Mouse (Mus musculus) embryonic facial prominence, embryonic 12.5 days (tissue): ENCODE measurements around the gene Sod3. TPM values are rescaled to one million over a fixed set of nuclear protein-coding genes. Genes with fewer than 3 reads are reported as not detected.

Experiments
- ATAC-seq: fragments of 200-750 bp; cut with Nextera tagmentation; 2 replicates; pipeline ENCODE4 v1.8.0; 2017; ENCODE audit not compliant: insufficient number of reproducible peaks, insufficient read depth, low FRiP score, low TSS enrichment
- H3K27ac ChIP-seq: fragments of 300-500 bp; sonication (generic); 2 replicates; pipeline ENCODE4 v1.5.1; 2016; ENCODE audit warnings: mild to moderate bottlenecking
- H3K27me3 ChIP-seq: fragments of 300-500 bp; sonication (generic); 2 replicates; pipeline ENCODE4 v1.6.1; 2016; ENCODE audit warnings: mild to moderate bottlenecking, moderate library complexity
- H3K36me3 ChIP-seq: fragments of 300-500 bp; sonication (generic); 2 replicates; pipeline ENCODE4 v1.6.1; 2016; ENCODE audit warnings: mild to moderate bottlenecking
- H3K4me1 ChIP-seq: fragments of 300-500 bp; sonication (generic); 2 replicates; pipeline ENCODE4 v1.6.1; 2016
- H3K4me2 ChIP-seq: fragments of 300-500 bp; sonication (generic); replicated peaks from 2 replicates; pipeline ENCODE4 v1.6.1; 2016; ENCODE audit warnings: mild to moderate bottlenecking, moderate library complexity
- H3K4me3 ChIP-seq: fragments of 300-500 bp; sonication (generic); 2 replicates; pipeline ENCODE4 v1.5.1; 2016; ENCODE audit warnings: mild to moderate bottlenecking
- H3K9ac ChIP-seq: fragments of 300-500 bp; sonication (generic); 2 replicates; pipeline ENCODE4 v1.6.1; 2016; ENCODE audit warnings: mild to moderate bottlenecking, moderate library complexity
- H3K9me3 ChIP-seq: fragments of 300-500 bp; sonication (generic); 2 replicates; pipeline ENCODE4 v1.6.1; 2016; ENCODE audit warnings: mild to moderate bottlenecking, moderate library complexity
- WGBS: fragments of 180-500 bp; shearing (Covaris S2); methylation state at CpG from one replicate; pipeline ENCODE4 v1.1.7; 2016; 5-methylcytosine and 5-hydroxymethylcytosine counted together
- polyA plus RNA-seq: library from polyadenylated mRNA; unstranded; fragments of >200 nt; fragmentation: Nextera tagmentation; extraction: Ambion mirVana; gene quantifications from 2 replicates; pipeline ENCODE4 v1.2.1, GENCODE M21; 2016

Gene Sod3
- polyA plus RNA-seq, 1 experiment from 2014 or later: 0.10 TPM

- WGBS: 60% methylated on average over 2 of the region's 2 CpGs
- Histone ChIP-seq H3K4me3 (no peak overlapping the region), H3K9me3 (no peaks in the 10 kb centered on the region), H3K36me3 (no peaks in the 10 kb centered on the region), H3K9ac (no peak overlapping the region), H3K27me3 (no peaks in the 10 kb centered on the region), H3K27ac (no peak overlapping the region), H3K4me2 (no peak overlapping the region), H3K4me1 (no peaks in the 10 kb centered on the region)
- ATAC-seq: no peak
Observed at GRCm38 (mm10) chr5:52416485-52416884, 52.9 kb downstream of the Sod3 start.

Other genes starting within 250 kb of the Sod3 start
- 185 and 191 TPM in 2 replicates for gene Dhx15, start 173.3 kb upstream of the Sod3 start, polyA plus RNA-seq
- gene Ccdc149, start 107.7 kb downstream of the Sod3 start, polyA plus RNA-seq: 2.7 and 2.9 TPM in 2 replicates
- 4.1 and 4.5 TPM in 2 replicates for gene Lgi2, start 202.7 kb downstream of the Sod3 start, polyA plus RNA-seq